Mouse (Mus musculus) brain, embryonic 14.5 days (tissue): Measurements from ENCODE around the gene Ifitm6. TPM values are rescaled to one million over a fixed set of nuclear protein-coding genes. Genes with fewer than 3 reads are reported as not detected.
A peak's percentile ranks its signal among the peaks of the same experiment; 100 is the strongest.
"Not testable (repeated sequence)": the region's sequence is repeated elsewhere in the genome, so short reads cannot be mapped to it uniquely, and the experiment has no call there.

ENCODE experiments used
- DNase-seq: peaks from one replicate; pipeline ENCODE4 v3.0.0-alpha.2; 2011; ENCODE audit warnings: low read depth
- CTCF ChIP-seq: fragments of 200-500 bp; IDR thresholded peaks from 2 replicates; pipeline ENCODE4 v1.5.1; 2012; ENCODE audit warnings: inconsistent platforms, mild to moderate bottlenecking, moderate library complexity, borderline replicate concordance; ENCODE audit not compliant: insufficient read depth, insufficient read length; ENCODE audit errors: extremely low read depth
- POLR2A ChIP-seq: fragments of 200-500 bp; IDR thresholded peaks from 2 replicates; pipeline ENCODE4 v1.6.1; 2012; ENCODE audit warnings: mild to moderate bottlenecking, inconsistent platforms, borderline replicate concordance; ENCODE audit not compliant: poor library complexity, insufficient read depth, insufficient read length, severe bottlenecking; ENCODE audit errors: extremely low read depth
- polyA plus RNA-seq: library from polyadenylated mRNA; depleted of rRNA; stranded (reverse); fragments of >200 nt; gene quantifications from 2 replicates; pipeline ENCODE4 v1.2.3, GENCODE M21; 2012

Gene Ifitm6
- polyA plus RNA-seq, 1 experiment: 0.77 TPM

GRCm38 (mm10) chr7:141039386-141040107 lies 21.8 kb upstream of the Ifitm6 start:
- DNase-seq: no peak
- TF ChIP-seq CTCF (no peak), POLR2A (no peak)

GRCm38 (mm10) chr7:141038090-141039032 lies 20.6 kb upstream of the Ifitm6 start:
- no peak for TF ChIP-seq CTCF
- TF ChIP-seq POLR2A: no peak
- DNase-seq: no peak

DNA sequence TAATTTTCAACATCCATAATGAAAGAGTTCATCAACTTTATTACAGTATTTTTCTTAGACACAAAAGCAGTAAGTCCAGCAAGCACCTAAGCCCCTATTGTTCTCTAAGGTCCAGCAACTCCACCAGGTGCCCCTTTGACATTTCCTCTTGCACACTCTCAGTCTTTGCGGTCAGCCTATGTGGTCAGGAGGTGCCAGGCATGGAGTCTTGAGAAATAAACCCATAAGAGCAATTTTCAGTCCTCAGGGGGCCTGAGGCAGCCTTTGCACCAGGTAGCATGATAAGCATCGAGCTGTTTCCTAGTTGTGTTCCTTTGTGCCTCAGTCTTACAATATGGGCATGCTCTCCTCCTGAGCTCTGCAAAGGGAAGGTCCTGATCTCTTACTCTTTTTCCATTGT lies 18.9 kb upstream of the Ifitm6 start:
- not testable (repeated sequence) for DNase-seq

- DNase-seq: no peak
- no peak for TF ChIP-seq CTCF
- no peak for TF ChIP-seq POLR2A
Observed at GRCm38 (mm10) chr7:141032458-141033167, 14.9 kb upstream of the Ifitm6 start.

GRCm38 (mm10) chr7:141030390-141030789 lies 12.7 kb upstream of the Ifitm6 start:
- TF ChIP-seq CTCF: no peak
- no peak for TF ChIP-seq POLR2A
- DNase-seq: no peak

- DNase-seq: no peak
- no peak for TF ChIP-seq CTCF
- no peak for TF ChIP-seq POLR2A
Observed at GRCm38 (mm10) chr7:141028831-141029230, 11.1 kb upstream of the Ifitm6 start, which contains the start of gene Gm17387. Gm17387 (plus strand) TSS chr7:141029131.

DNA sequence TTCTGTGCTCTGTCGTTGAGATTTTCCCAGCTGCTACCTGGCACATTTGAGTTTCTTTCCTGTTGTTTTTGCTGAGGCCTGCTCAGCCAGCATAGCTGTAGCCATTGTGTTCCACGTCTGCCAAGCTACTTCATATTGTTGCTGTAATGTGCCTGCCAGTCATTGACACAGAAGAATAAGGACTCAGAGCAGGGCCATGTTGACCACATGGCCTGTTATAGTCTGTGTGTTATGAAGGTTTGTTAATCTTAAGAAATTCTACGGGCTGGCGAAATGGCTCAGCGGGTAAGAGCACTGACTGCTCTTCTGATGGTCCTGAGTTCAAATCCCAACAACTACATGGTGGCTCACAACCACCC lies 9.0 kb upstream of the Ifitm6 start:
- no peak for TF ChIP-seq CTCF
- TF ChIP-seq POLR2A: no peak
- DNase-seq: no peak

DNA sequence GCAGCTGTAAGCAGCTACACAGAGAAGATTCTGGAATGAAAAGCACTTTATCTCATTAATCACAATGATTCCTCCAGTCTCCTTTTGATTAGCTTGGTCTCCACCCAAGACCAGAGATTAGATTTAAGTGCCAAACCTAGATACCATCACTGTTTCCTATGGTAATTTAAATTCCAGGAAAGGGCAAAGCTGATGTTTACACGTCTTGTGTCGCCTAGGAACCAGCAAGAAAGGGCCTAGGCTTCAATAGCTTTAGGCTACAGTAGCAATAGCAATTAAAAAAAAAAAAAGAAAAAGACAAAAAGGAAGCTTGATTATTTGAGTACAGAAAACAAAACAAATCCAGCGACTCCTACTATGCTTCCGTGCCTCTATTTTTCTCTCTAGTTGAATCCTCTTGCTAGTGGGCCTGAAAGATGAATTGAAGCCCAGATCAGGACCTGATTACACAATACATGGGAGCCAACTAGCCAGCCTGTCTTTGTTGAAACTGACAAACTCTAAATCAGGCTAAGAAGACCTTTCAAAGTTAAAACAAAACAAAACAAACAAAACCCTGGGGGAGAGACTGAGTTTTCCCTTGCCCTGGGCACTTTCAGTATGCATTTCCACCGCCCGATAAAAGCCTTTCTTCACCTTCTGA lies 8.5 kb upstream of the Ifitm6 start:
- DNase-seq: peak; percentile 91
- TF ChIP-seq POLR2A: no peak
- TF ChIP-seq CTCF: no peak

DNA sequence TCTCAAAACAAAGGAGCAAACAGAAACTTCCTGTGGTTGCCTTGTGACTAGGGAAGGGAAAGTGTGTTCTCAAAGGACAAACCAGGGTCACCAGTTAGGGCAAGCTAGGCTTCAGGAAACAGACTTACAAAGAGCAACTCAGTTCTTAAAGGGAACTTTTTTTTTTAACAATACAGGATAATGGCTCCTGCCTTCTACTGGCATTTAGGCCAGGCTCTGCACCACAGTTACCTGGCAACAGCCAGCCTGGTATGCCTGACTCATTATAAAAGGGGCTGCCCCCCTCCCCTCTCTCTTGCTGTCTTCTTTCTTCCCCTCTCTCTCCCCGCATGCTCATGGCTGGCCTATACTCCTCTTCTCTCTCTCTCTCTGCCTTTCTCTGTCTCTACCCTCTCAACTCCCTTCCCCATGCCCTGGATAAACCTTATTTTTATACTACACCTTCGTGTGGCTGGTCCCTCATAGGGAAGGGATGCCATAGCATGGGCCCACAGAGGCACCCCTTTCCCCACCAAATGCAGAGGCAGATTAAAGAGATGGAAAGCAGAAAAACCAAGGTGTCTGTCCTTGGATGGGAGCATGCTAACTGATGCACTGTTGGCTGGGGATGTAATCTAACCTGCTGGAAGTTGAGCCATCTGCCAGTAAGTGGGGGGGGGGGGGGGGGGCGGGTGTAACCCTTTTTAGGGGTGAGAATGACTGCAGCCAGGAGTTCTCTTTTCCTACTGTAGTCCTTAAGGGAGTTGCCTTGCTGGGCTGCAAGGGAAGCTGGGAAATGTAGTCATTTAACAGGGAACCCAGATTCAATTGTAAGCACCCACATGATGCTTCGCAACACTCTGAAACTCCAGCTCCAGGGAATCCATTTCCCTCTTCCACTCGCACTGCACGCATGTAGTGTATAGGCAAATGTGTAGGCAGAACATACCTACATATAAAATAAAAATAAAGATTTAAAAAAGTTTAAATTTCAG lies 7.4 kb upstream of the Ifitm6 start:
- DNase-seq: peak; percentile 84
- TF ChIP-seq CTCF (no peak), POLR2A (no peak)

DNA sequence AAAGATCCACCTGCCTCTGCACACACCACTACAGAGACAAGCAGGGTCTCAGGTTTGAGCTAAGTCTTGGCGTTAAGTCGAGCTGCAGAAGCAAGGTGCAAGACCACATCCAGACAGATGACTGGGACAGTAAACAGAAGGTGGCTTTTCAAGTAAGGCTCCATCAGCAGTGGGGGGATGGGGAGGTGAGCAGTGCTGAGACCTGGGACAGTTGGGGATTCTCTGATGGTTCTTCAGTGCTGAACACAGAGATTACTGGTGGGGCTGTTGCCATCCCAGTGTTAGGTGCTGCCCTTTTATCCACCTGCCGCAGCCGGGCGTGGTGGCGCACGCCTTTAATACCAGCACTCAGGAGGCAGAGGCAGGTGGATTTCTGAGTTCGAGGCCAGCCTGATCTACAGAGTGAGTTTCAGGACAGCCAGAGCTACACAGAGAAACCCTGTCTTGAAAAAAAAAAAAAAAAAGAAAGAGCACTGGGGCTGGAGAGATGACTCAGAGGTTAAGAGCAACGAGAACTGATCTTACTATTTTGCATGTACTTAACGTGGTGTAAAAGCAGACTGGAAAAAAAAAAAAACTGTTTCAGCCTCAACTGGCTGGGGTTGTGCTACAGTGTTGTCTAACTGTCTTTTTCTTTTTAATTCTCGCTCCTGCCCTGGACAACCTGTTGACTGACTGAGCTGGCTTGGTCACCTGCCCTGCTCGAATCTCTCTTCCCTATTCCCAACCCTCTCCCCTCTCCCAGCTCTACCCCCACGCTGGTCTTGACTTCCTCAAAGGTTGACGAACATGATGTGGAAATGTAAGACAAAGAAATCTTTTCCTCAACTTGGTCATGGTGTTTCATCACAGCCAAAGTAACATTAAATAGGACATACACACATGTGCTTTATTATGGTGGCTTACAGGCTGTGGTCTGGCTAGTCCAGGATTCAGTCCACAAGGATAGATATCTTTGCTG lies 4.0 kb upstream of the Ifitm6 start:
- TF ChIP-seq POLR2A (no peak), CTCF (no peak)
- DNase-seq: no peak

DNA sequence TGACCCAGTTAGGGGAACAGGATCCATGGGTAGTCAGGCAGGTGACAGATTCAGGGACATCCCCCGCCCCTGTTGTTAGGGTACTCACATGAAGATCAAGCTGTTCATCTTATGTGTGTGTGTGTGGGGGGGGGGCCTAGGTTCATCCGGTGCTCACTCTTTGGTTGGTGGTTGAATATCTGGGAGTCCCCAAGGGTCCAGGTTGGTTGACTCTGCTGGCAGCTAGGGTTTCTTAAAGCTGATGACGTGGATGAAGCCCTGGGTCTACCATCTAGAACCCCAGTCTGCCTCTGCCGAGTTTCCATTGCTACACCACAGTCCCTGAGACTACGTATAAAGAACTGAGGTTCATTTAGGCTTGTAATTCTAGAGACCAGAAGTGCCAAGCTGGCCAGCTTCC lies 1.3 kb upstream of the Ifitm6 start:
- TF ChIP-seq CTCF: no peak
- no peak for TF ChIP-seq POLR2A

More for the DNA sequence above, 1.3 kb upstream of the Ifitm6 start:
- DNase-seq: no peak
